In the genomic region with DNA sequence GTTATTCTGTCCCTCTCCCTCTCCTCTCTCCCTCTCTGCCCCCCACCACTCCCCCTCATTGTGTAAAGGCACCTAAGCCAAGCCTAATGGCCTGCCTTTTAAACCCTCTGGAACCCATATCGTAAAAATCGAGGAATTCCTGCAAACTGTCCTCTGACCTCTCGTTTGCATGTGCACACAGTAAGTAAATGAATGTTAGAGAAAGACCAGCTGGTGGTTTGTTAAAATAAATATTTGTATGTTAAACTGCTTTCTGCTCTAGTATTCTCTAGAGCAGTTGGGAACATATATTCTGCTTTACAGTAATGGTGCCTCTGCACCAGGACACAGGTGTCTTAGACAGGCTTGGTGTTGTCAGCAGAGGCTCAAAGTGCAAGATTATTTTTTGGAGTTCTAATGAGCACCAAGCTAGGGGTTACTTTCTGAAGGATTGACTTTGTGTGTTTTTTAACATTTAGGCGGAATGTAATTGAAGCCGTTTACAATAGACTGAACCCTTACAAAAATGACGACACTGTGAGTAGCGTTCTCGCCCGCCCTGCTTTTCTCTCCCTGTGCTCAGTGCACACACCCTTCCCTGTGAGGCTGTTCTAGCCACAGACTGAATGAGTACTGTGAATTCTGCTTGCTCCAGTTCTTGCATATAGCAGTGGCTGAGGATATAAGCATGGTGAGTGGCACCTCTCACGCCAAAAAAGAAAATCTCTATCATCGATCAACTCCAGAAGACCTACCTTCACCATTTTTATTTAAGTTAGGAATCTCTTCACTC, we compare ENCODE assay signal across 24 mouse cellular contexts. TPM values are rescaled to one million over a fixed set of nuclear protein-coding genes. Genes with fewer than 3 reads are reported as not detected.
DNase-seq lines count a peak whose midpoint lies in the region; ATAC-seq and TF ChIP-seq lines count a peak whose summit lies in the region.
"Had no signal": no experiment of that assay in that cellular context is flagged by ENCODE, and none has a peak within 500 bp of the region (broad histone marks: within the 10 kb centered on the region; RNA-seq: fewer than 3 reads in every experiment).

No protein-coding gene starts in this region.

- H3K27me3 ChIP-seq in kidney, postnatal 0 days (ENCODE audit: insufficient read depth, low read length), result no peaks in the 10 kb centered on the region
- H3K27me3 ChIP-seq in midbrain, embryonic 11.5 days (ENCODE audit: control insufficient read depth, insufficient read depth, low read length), result no peaks in the 10 kb centered on the region
- no peaks in the 10 kb centered on the region for H3K27me3 ChIP-seq in midbrain, embryonic 14.5 days (ENCODE audit: control insufficient read depth, insufficient read depth, low read length)
- H3K27me3 ChIP-seq in liver, embryonic 14.5 days (ENCODE audit: control insufficient read depth, insufficient read depth, low read length), result no peaks in the 10 kb centered on the region
- H3K27me3 ChIP-seq: CH12.LX; embryonic facial prominence, embryonic 15.5 days; heart, embryonic 13.5 days; hindbrain, embryonic 13.5 days; Patski had no signal

- H3K4me3 ChIP-seq in kidney, postnatal 0 days (replicated peaks; ENCODE audit: low read depth, low read length), result no peak overlapping the region
- H3K4me3 ChIP-seq in midbrain, embryonic 11.5 days (ENCODE audit: low read depth, low read length), result no peak overlapping the region
- H3K4me3 ChIP-seq in midbrain, embryonic 14.5 days (replicated peaks; ENCODE audit: low read depth, low read length), result no peak overlapping the region
- H3K4me3 ChIP-seq in liver, embryonic 14.5 days (ENCODE audit: insufficient read depth in 1 of 2, low read depth in 2 of 2, low read length in 2 of 2), result no peak overlapping the region
- H3K4me3 ChIP-seq: embryonic facial prominence, embryonic 15.5 days; erythroblast, embryonic 14.5 days; forebrain, embryonic 10.5 days; heart, embryonic 13.5 days; hindbrain, embryonic 13.5 days had no signal

- no peaks in the 10 kb centered on the region for H3K9me3 ChIP-seq in kidney, postnatal 0 days (replicated peaks; ENCODE audit: low read length)
- no peaks in the 10 kb centered on the region for H3K9me3 ChIP-seq in midbrain, embryonic 11.5 days (ENCODE audit: control insufficient read depth, low read length)
- no peaks in the 10 kb centered on the region for H3K9me3 ChIP-seq in midbrain, embryonic 14.5 days (ENCODE audit: control insufficient read depth, low read length)
- H3K9me3 ChIP-seq in liver, embryonic 14.5 days (ENCODE audit: control insufficient read depth, low read length), result no peaks in the 10 kb centered on the region
- H3K9me3 ChIP-seq: embryonic facial prominence, embryonic 15.5 days; forebrain, embryonic 10.5 days; heart, embryonic 13.5 days; hindbrain, embryonic 13.5 days had no signal

- ATAC-seq in kidney, postnatal 0 days (replicated peaks; ENCODE audit: low FRiP score, low read depth), result no peak
- no peak for ATAC-seq in midbrain, embryonic 11.5 days (ENCODE audit: low FRiP score)
- ATAC-seq in midbrain, embryonic 14.5 days (ENCODE audit: low FRiP score, low TSS enrichment), result no peak
- ATAC-seq in liver, embryonic 14.5 days (ENCODE audit: insufficient read depth), result peak; percentile 11; the same call in 1 of the 2 replicates
- ATAC-seq: forebrain, embryonic 14.5 days; hindbrain, postnatal 0 days; Patski had no signal

- no peak overlapping the region for H3K9ac ChIP-seq in kidney, postnatal 0 days (ENCODE audit: low read depth, low read length)
- H3K9ac ChIP-seq in midbrain, embryonic 11.5 days (ENCODE audit: low read length), result no peak overlapping the region
- no peak overlapping the region for H3K9ac ChIP-seq in midbrain, embryonic 14.5 days (replicated peaks; ENCODE audit: low read length)
- H3K9ac ChIP-seq in liver, embryonic 14.5 days (replicated peaks), result no peak overlapping the region
- H3K9ac ChIP-seq: embryonic facial prominence, embryonic 15.5 days; heart, embryonic 13.5 days; hindbrain, embryonic 13.5 days had no signal

- no peak overlapping the region for H3K27ac ChIP-seq in kidney, postnatal 0 days
- H3K27ac ChIP-seq in midbrain, embryonic 11.5 days (ENCODE audit: low read depth, low read length), result no peak overlapping the region
- H3K27ac ChIP-seq in midbrain, embryonic 14.5 days (replicated peaks; ENCODE audit: low read depth, low read length), result no peak overlapping the region
- no peak overlapping the region for H3K27ac ChIP-seq in liver, embryonic 14.5 days
- H3K27ac ChIP-seq: embryonic facial prominence, embryonic 15.5 days; forebrain, embryonic 10.5 days; heart, embryonic 13.5 days; hindbrain, embryonic 13.5 days; hindbrain, postnatal 0 days had no signal

- 64% methylated on average over 11 of the region's 11 CpGs for whole genome bisulfite sequencing in kidney, postnatal 0 days
- 93% methylated on average over 11 of the region's 11 CpGs for WGBS in midbrain, embryonic 11.5 days
- WGBS in midbrain, embryonic 14.5 days, result 93% methylated on average over 11 of the region's 11 CpGs
- WGBS in liver, embryonic 14.5 days (ENCODE audit: insufficient replicate concordance), result 85% methylated on average over 11 of the region's 11 CpGs

- TF ChIP-seq CTCF in kidney, postnatal 0 days (IDR thresholded peaks at IDR 0.05; ENCODE audit: low read depth), result no peak
- no peak for TF ChIP-seq CTCF in liver, embryonic 14.5 days (IDR thresholded peaks at IDR 0.05; ENCODE audit: low read depth)

- H3K4me2 ChIP-seq in kidney, postnatal 0 days (ENCODE audit: low read length), result no peak overlapping the region
- no peak overlapping the region for H3K4me2 ChIP-seq in midbrain, embryonic 11.5 days
- H3K4me2 ChIP-seq in midbrain, embryonic 14.5 days (ENCODE audit: low read length), result no peak overlapping the region
- no peak overlapping the region for H3K4me2 ChIP-seq in liver, embryonic 14.5 days (ENCODE audit: low read depth)
- H3K4me2 ChIP-seq: embryonic facial prominence, embryonic 15.5 days; heart, embryonic 13.5 days; hindbrain, embryonic 13.5 days had no signal

- H3K36me3 ChIP-seq in kidney, postnatal 0 days (ENCODE audit: insufficient read depth, low read length), result peaks cover 23% of the 10 kb centered on the region; the same call in 1 of the 2 replicates
- peaks cover 5% of the 10 kb centered on the region; the same call in 1 of the 2 replicates for H3K36me3 ChIP-seq in midbrain, embryonic 11.5 days (ENCODE audit: control insufficient read depth, insufficient read depth, low read length)
- peaks cover 41% of the 10 kb centered on the region for H3K36me3 ChIP-seq in midbrain, embryonic 14.5 days (ENCODE audit: control insufficient read depth, insufficient read depth, low read length)
- H3K36me3 ChIP-seq in liver, embryonic 14.5 days (replicated peaks; ENCODE audit: control insufficient read depth, insufficient read depth, low read depth), result peaks cover 13% of the 10 kb centered on the region

- peak; percentile 61 for DNase-seq in kidney, postnatal 0 days (ENCODE audit: low spot score)
- DNase-seq in kidney, adult 18-20 months, result no peak
- DNase-seq in midbrain, embryonic 11.5 days (ENCODE audit: low spot score, missing footprints), result peak; percentile 35
- DNase-seq in midbrain, embryonic 14.5 days, result no peak
- no peak for DNase-seq in liver, embryonic 14.5 days (ENCODE audit: low read depth in 3 of 3, low spot score in 3 of 3)
- DNase-seq in yolk sac, embryonic 10.5 days (ENCODE audit: low spot score), result peak; percentile 50
- DNase-seq in adrenal gland, postnatal 10 days, result no peak
- no peak for DNase-seq in right cerebral cortex, adult 18-20 months
- DNase-seq: adrenal gland, adult 2 months; adrenal gland, postnatal 36 days; cerebellum, adult 2 months; cerebellum, postnatal 10 days; embryo, embryonic 11 days; gastrocnemius, postnatal 14 days; heart, postnatal 36 days had no signal

- no peaks in the 10 kb centered on the region; the same call in 1 of the 2 replicates for H3K4me1 ChIP-seq in kidney, postnatal 0 days (replicated peaks; ENCODE audit: insufficient read depth, low read length)
- H3K4me1 ChIP-seq in midbrain, embryonic 11.5 days (ENCODE audit: control insufficient read depth, insufficient read depth, low read length), result no peaks in the 10 kb centered on the region
- H3K4me1 ChIP-seq in midbrain, embryonic 14.5 days (ENCODE audit: control insufficient read depth, insufficient read depth, low read length), result no peaks in the 10 kb centered on the region
- H3K4me1 ChIP-seq in liver, embryonic 14.5 days (replicated peaks; ENCODE audit: control insufficient read depth in 2 of 2, insufficient read depth in 2 of 2, low read length in 1 of 2), result peaks cover 0 to 9% of the 10 kb centered on the region in 2 experiments; a peak in 3 of 4 replicates
- H3K4me1 ChIP-seq: embryonic facial prominence, embryonic 15.5 days; forebrain, embryonic 10.5 days; hindbrain, embryonic 13.5 days had no signal

- TF ChIP-seq EP300 in liver, embryonic 14.5 days (IDR thresholded peaks at IDR 0.05; ENCODE audit: low read depth), result no peak

RNA-seq across cellular contexts. Expression of gene Ppm1a, which starts 35.3 kb away (rescaled TPM):
- polyA plus RNA-seq in kidney, postnatal 0 days (2015; fragmentation: Nextera tagmentation; extraction: Ambion mirVana), result 52.6 and 53.5 TPM in 2 replicates
- polyA plus RNA-seq in midbrain, embryonic 11.5 days (2014; fragmentation: Nextera tagmentation; extraction: Ambion mirVana), result 70.6 and 77.5 TPM in 2 replicates
- 92.8 and 108 TPM in 2 replicates for polyA plus RNA-seq in midbrain, embryonic 14.5 days (2014; fragmentation: Nextera tagmentation; extraction: Ambion mirVana)
- polyA plus RNA-seq in liver, embryonic 14.5 days (2012; rRNA removed), result 20.7 and 37.5 TPM in 2 replicates
- polyA plus RNA-seq in liver, embryonic 14.5 days (2014; fragmentation: Nextera tagmentation; extraction: Ambion mirVana), result 34.1 and 37.2 TPM in 2 replicates
- 100 to 1,000 TPM; 252 to 260 TPM for total RNA-seq in adrenal gland, postnatal 10 days (2021)

Comparison
In these comparisons a context has a peak if more than half of its experiments do, and no peak if none do; other contexts are left out.
1. DNase-seq: peak in kidney, postnatal 0 days (single experiment), midbrain, embryonic 11.5 days (single experiment) and yolk sac, embryonic 10.5 days (single experiment); none in kidney, adult 18-20 months (single experiment), midbrain, embryonic 14.5 days (single experiment), liver, embryonic 14.5 days (0 of 3), adrenal gland, postnatal 10 days (single experiment) and right cerebral cortex, adult 18-20 months (single experiment).